In the genomic region with DNA sequence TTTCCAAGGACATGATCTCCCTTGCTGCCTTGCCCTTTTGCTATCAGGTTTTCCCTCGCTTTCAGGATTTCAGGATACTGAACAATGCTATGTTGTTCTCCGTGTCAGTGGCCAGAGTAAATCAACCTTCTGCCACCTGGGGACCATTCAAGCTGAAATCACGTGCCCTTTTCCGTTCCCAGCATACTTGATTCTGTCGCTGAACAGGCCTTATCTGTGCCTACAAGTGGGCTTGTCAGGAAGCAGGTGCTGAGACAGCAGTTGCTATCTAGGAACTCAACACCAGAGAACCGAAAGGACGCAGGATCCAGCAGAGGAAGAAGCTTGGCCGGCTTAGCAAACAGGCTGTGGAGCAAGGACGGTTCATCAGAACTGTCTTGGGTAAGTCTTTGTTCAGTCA, we compare ENCODE assay signal across 24 mouse cellular contexts. TPM values are rescaled to one million over a fixed set of nuclear protein-coding genes. Genes with fewer than 3 reads are reported as not detected.
A peak's percentile ranks its signal among the peaks of the same experiment; 100 is the strongest.
DNase-seq lines count a peak whose midpoint lies in the region; ATAC-seq and TF ChIP-seq lines count a peak whose summit lies in the region.
"Had no signal": no experiment of that assay in that cellular context is flagged by ENCODE, and none has a peak within 500 bp of the region (broad histone marks: within the 10 kb centered on the region; RNA-seq: fewer than 3 reads in every experiment).

A gene (plus strand): TSS at position 194 of the 400 bp plus-strand sequence.

- no peaks in the 10 kb centered on the region for H3K36me3 ChIP-seq in heart, embryonic 11.5 days (ENCODE audit: control insufficient read depth, insufficient read depth, low read length)
- no peaks in the 10 kb centered on the region for H3K36me3 ChIP-seq in G1E (replicated peaks)
- no peaks in the 10 kb centered on the region for H3K36me3 ChIP-seq in heart, embryonic 14.5 days (ENCODE audit: control insufficient read depth, insufficient read depth, low read length)
- H3K36me3 ChIP-seq in liver, embryonic 12.5 days: no peaks in the 10 kb centered on the region
- H3K36me3 ChIP-seq: embryonic facial prominence, embryonic 13.5 days; forebrain, embryonic 15.5 days; hindbrain, embryonic 12.5 days; neural tube, embryonic 15.5 days; stomach, embryonic 15.5 days had no signal

- no peak; the same call in 1 of the 2 replicates for ATAC-seq in heart, embryonic 11.5 days (replicated peaks; ENCODE audit: insufficient number of reproducible peaks, low FRiP score, low TSS enrichment)
- ATAC-seq in G1E (ENCODE audit: extremely low read depth, insufficient number of reproducible peaks, low FRiP score, poor library complexity, severe bottlenecking): peak; percentile 45
- peak; percentile 39 for ATAC-seq in heart, embryonic 14.5 days (ENCODE audit: insufficient number of reproducible peaks, insufficient read depth, low FRiP score, low read depth)
- ATAC-seq in liver, embryonic 12.5 days: no peak

- TF ChIP-seq POLR2A in cerebellum, adult 2 months (IDR thresholded peaks at IDR 0.05; ENCODE audit: borderline replicate concordance, insufficient read depth, low read length): no peak

- H3K4me2 ChIP-seq in heart, embryonic 11.5 days: peak within 1 kb of the TSS; percentile 55
- peak within 1 kb of the TSS; percentile 50 for H3K4me2 ChIP-seq in heart, embryonic 14.5 days (ENCODE audit: low read length)
- peak within 1 kb of the TSS; percentile 37 for H3K4me2 ChIP-seq in liver, embryonic 12.5 days
- H3K4me2 ChIP-seq: embryonic facial prominence, embryonic 13.5 days; forebrain, embryonic 15.5 days; hindbrain, embryonic 12.5 days; neural tube, embryonic 15.5 days; stomach, embryonic 15.5 days had no signal

- H3K27ac ChIP-seq in heart, embryonic 11.5 days (ENCODE audit: low read depth, low read length): 0 out of 2 replicates have a peak within 1 kb of the TSS, but pooled peaks have one; percentile 35
- H3K27ac ChIP-seq in heart, embryonic 14.5 days (replicated peaks in 1 of 2; ENCODE audit: control insufficient read depth in 1 of 2, insufficient read depth in 1 of 2, low read depth in 2 of 2, low read length in 2 of 2): peak within 1 kb of the TSS; percentile 20 to 57; a peak in 3 of 4 replicates
- no peak within 1 kb of the TSS for H3K27ac ChIP-seq in liver, embryonic 12.5 days
- no peak within 1 kb of the TSS for H3K27ac ChIP-seq in cerebellum, adult 2 months (ENCODE audit: insufficient read depth, low read length)
- H3K27ac ChIP-seq: embryonic facial prominence, embryonic 13.5 days; forebrain, embryonic 15.5 days; hindbrain, embryonic 12.5 days; kidney, postnatal 0 days; layer of hippocampus, adult 2 months; neural tube, embryonic 15.5 days; stomach, embryonic 15.5 days had no signal

- H3K4me1 ChIP-seq in heart, embryonic 11.5 days (ENCODE audit: control insufficient read depth, insufficient read depth, low read length): no peaks in the 10 kb centered on the region
- H3K4me1 ChIP-seq in G1E (ENCODE audit: insufficient read depth, low read depth, low read length): no peaks in the 10 kb centered on the region
- no peaks in the 10 kb centered on the region for H3K4me1 ChIP-seq in heart, embryonic 14.5 days (ENCODE audit: control insufficient read depth in 2 of 2, insufficient read depth in 2 of 2, low read length in 2 of 2)
- H3K4me1 ChIP-seq in liver, embryonic 12.5 days: no peaks in the 10 kb centered on the region
- no peaks in the 10 kb centered on the region for H3K4me1 ChIP-seq in cerebellum, adult 2 months (ENCODE audit: control insufficient read depth, insufficient read depth, low read length)
- H3K4me1 ChIP-seq: embryonic facial prominence, embryonic 13.5 days; forebrain, embryonic 15.5 days; hindbrain, embryonic 12.5 days; neural tube, embryonic 15.5 days; stomach, embryonic 15.5 days had no signal

- H3K4me3 ChIP-seq in heart, embryonic 11.5 days (ENCODE audit: low read depth, low read length): peak within 1 kb of the TSS; percentile 10; the same call in 1 of the 2 replicates
- no peak within 1 kb of the TSS for H3K4me3 ChIP-seq in G1E (ENCODE audit: low read depth, low read length)
- H3K4me3 ChIP-seq in heart, embryonic 14.5 days (ENCODE audit: control insufficient read depth in 1 of 2, insufficient read depth in 1 of 2, low read depth in 1 of 2, low read length in 2 of 2): peak within 1 kb of the TSS in 1 of 2 experiments; percentile 3; a peak in 2 of 4 replicates
- no peak within 1 kb of the TSS for H3K4me3 ChIP-seq in liver, embryonic 12.5 days
- no peak within 1 kb of the TSS for H3K4me3 ChIP-seq in cerebellum, adult 2 months (replicated peaks; ENCODE audit: insufficient read depth, low read depth, low read length)
- H3K4me3 ChIP-seq: embryonic facial prominence, embryonic 13.5 days; forebrain, embryonic 15.5 days; hindbrain, embryonic 12.5 days; layer of hippocampus, adult 2 months; neural tube, embryonic 15.5 days; stomach, embryonic 15.5 days had no signal

- intact Hi-C loops in heart, postnatal 36 days (cut with DNase I): no loop called here

- 26% methylated on average over 9 of the region's 9 CpGs for WGBS in heart, embryonic 11.5 days (ENCODE audit: insufficient replicate concordance)
- 28% methylated on average over 9 of the region's 9 CpGs for WGBS in heart, embryonic 14.5 days
- WGBS in liver, embryonic 12.5 days (ENCODE audit: insufficient replicate concordance): 22% methylated on average over 9 of the region's 9 CpGs
- 75% methylated on average over 9 of the region's 9 CpGs for WGBS in cerebellum, adult 2 months

- H3K9ac ChIP-seq in heart, embryonic 11.5 days (ENCODE audit: low read depth, low read length): no peak within 1 kb of the TSS
- H3K9ac ChIP-seq in heart, embryonic 14.5 days (ENCODE audit: low read length): no peak within 1 kb of the TSS; the same call in 1 of the 2 replicates
- H3K9ac ChIP-seq in liver, embryonic 12.5 days: no peak within 1 kb of the TSS
- H3K9ac ChIP-seq: embryonic facial prominence, embryonic 13.5 days; forebrain, embryonic 15.5 days; hindbrain, embryonic 12.5 days; neural tube, embryonic 15.5 days; stomach, embryonic 15.5 days had no signal

- DNase-seq in heart, postnatal 36 days: no peak
- DNase-seq in G1E (ENCODE audit: low spot score): no peak
- no peak for DNase-seq in frontal cortex, postnatal 14 days (ENCODE audit: low spot score in 2 of 2)
- DNase-seq in ovary, postnatal 10 days (ENCODE audit: low spot score): no peak
- DNase-seq in cerebellum, adult 2 months: no peak
- DNase-seq: cerebellum, adult 8-10 months; kidney, adult 18-20 months; layer of hippocampus, postnatal 36 days; thymus, adult 18-20 months; thymus, postnatal 4 days had no signal

- no peaks in the 10 kb centered on the region for H3K27me3 ChIP-seq in heart, embryonic 11.5 days (ENCODE audit: control insufficient read depth, insufficient read depth, low read length)
- H3K27me3 ChIP-seq in G1E (ENCODE audit: insufficient read depth, low read length): 0 out of 2 replicates have a peak, but pooled peaks cover 3% of the 10 kb centered on the region
- no peaks in the 10 kb centered on the region for H3K27me3 ChIP-seq in heart, embryonic 14.5 days (ENCODE audit: control insufficient read depth, insufficient read depth, low read length)
- no peaks in the 10 kb centered on the region for H3K27me3 ChIP-seq in liver, embryonic 12.5 days (replicated peaks)
- no peaks in the 10 kb centered on the region for H3K27me3 ChIP-seq in cerebellum, adult 2 months (ENCODE audit: control insufficient read depth, insufficient read depth, low read length)
- H3K27me3 ChIP-seq: embryonic facial prominence, embryonic 13.5 days; forebrain, embryonic 15.5 days; hindbrain, embryonic 12.5 days; neural tube, embryonic 15.5 days; stomach, embryonic 15.5 days had no signal

- TF ChIP-seq CTCF in G1E (IDR thresholded peaks at IDR 0.05; ENCODE audit: low read depth, low read length): no peak
- no peak for TF ChIP-seq CTCF in cerebellum, adult 2 months (IDR thresholded peaks at IDR 0.05; ENCODE audit: borderline replicate concordance, insufficient read depth, low read depth, low read length)

- no peaks in the 10 kb centered on the region for H3K9me3 ChIP-seq in heart, embryonic 11.5 days (replicated peaks; ENCODE audit: control insufficient read depth, low read length)
- no peaks in the 10 kb centered on the region for H3K9me3 ChIP-seq in G1E (replicated peaks)
- H3K9me3 ChIP-seq in heart, embryonic 14.5 days (ENCODE audit: control insufficient read depth, low read length): no peaks in the 10 kb centered on the region
- H3K9me3 ChIP-seq in liver, embryonic 12.5 days (replicated peaks): no peaks in the 10 kb centered on the region
- H3K9me3 ChIP-seq: embryonic facial prominence, embryonic 13.5 days; forebrain, embryonic 15.5 days; hindbrain, embryonic 12.5 days; neural tube, embryonic 15.5 days; stomach, embryonic 15.5 days had no signal

RNA-seq across cellular contexts. Expression of the gene that starts here (rescaled TPM):
- 2.7 and 2.8 TPM in 2 replicates for polyA plus RNA-seq in heart, embryonic 11.5 days (2014; fragmentation: Nextera tagmentation; extraction: Ambion mirVana)
- not detected for total RNA-seq in heart, postnatal 36 days (2021)
- total RNA-seq in G1E (2014; fragmentation: Nextera tagmentation) (not detected in 2 replicates), G1E (2017) (0.98 and 1.0 TPM in 2 replicates)
- not detected in 2 replicates for polyA plus RNA-seq in G1E (2012)
- polyA plus RNA-seq in heart, embryonic 14.5 days (2014; fragmentation: Nextera tagmentation; extraction: Ambion mirVana): 1.9 and 2.4 TPM in 2 replicates
- polyA plus RNA-seq in liver, embryonic 12.5 days (2016; fragmentation: Nextera tagmentation; extraction: Ambion mirVana): 0.26 TPM in 1 of 2 replicates, not detected in the other
- not detected in 2 replicates for polyA plus RNA-seq in cerebellum, adult 2 months (2012; rRNA removed)
- total RNA-seq: gastrocnemius, postnatal 4 days; layer of hippocampus, adult 2 months; layer of hippocampus, postnatal 36 days; liver, adult 2 months had no signal
- polyA plus RNA-seq: cortical plate, adult 2 months; embryonic facial prominence, embryonic 13.5 days; hindbrain, embryonic 12.5 days; kidney, postnatal 0 days; liver, adult 2 months; midbrain, embryonic 16.5 days; neural tube, embryonic 15.5 days; stomach, embryonic 15.5 days had no signal

Comparison
In these comparisons a context has a peak if more than half of its experiments do, and no peak if none do; other contexts are left out.
1. ATAC-seq: peak in G1E (single experiment) and heart, embryonic 14.5 days (single experiment); none in heart, embryonic 11.5 days (single experiment) and liver, embryonic 12.5 days (single experiment).
2. H3K27ac ChIP-seq: peak in heart, embryonic 11.5 days (single experiment) and heart, embryonic 14.5 days (2 of 2); none in liver, embryonic 12.5 days (single experiment) and cerebellum, adult 2 months (single experiment).
3. Peak in every context shown above with its lines, with median percentiles within 50 percentile points of each other: H3K4me2 ChIP-seq.